Mouse (Mus musculus) CD4-positive helper T cell, adult 2 months (primary cell): ENCODE data around the gene Igsf8.

Experiments
- DNase-seq: peaks from one replicate; pipeline ENCODE4 v3.0.0-alpha.2; 2012; ENCODE audit warnings: low read depth, missing footprints, low spot score

The Igsf8 gene

GRCm38 (mm10) chr1:172273386-172273785, 11.9 kb downstream of the Igsf8 start:
- DNase-seq: no peak

- no peak for DNase-seq
Observed at GRCm38 (mm10) chr1:172274116-172274515, 12.7 kb downstream of the Igsf8 start.

- DNase-seq: no peak
Observed at GRCm38 (mm10) chr1:172274547-172274946, 13.1 kb downstream of the Igsf8 start.

- DNase-seq: peak; percentile 68
Observed at GRCm38 (mm10) chr1:172277172-172277571, 15.7 kb downstream of the Igsf8 start.

GRCm38 (mm10) chr1:172278328-172278727, 16.9 kb downstream of the Igsf8 start:
- no peak for DNase-seq

GRCm38 (mm10) chr1:172279768-172280509, 18.5 kb downstream of the Igsf8 start:
- DNase-seq: no peak

GRCm38 (mm10) chr1:172281522-172282254, 20.2 kb downstream of the Igsf8 start:
- no peak for DNase-seq

- no peak for DNase-seq
Observed at GRCm38 (mm10) chr1:172283073-172283472, 21.6 kb downstream of the Igsf8 start.

GRCm38 (mm10) chr1:172284221-172284620, 22.8 kb downstream of the Igsf8 start:
- DNase-seq: no peak

GRCm38 (mm10) chr1:172286740-172287139, 25.3 kb downstream of the Igsf8 start:
- DNase-seq: no peak

GRCm38 (mm10) chr1:172288900-172289616, 27.6 kb downstream of the Igsf8 start:
- DNase-seq: no peak

GRCm38 (mm10) chr1:172289617-172289946, 28.1 kb downstream of the Igsf8 start:
- DNase-seq: no peak

GRCm38 (mm10) chr1:172292880-172293279, 31.4 kb downstream of the Igsf8 start:
- DNase-seq: no peak

GRCm38 (mm10) chr1:172293449-172293848, 32.0 kb downstream of the Igsf8 start:
- DNase-seq: no peak

- no peak for DNase-seq
Observed at GRCm38 (mm10) chr1:172295751-172296197, 34.3 kb downstream of the Igsf8 start.

GRCm38 (mm10) chr1:172296816-172297510, 35.5 kb downstream of the Igsf8 start:
- no peak for DNase-seq

- no peak for DNase-seq
Observed at GRCm38 (mm10) chr1:172297611-172298537, 36.4 kb downstream of the Igsf8 start, which contains the start of gene Atp1a2. Atp1a2 (minus strand) TSS chr1:172298064.

- no peak for DNase-seq
Observed at GRCm38 (mm10) chr1:172299528-172299927, 38.1 kb downstream of the Igsf8 start.

- DNase-seq: no peak
Observed at GRCm38 (mm10) chr1:172300247-172300646, 38.8 kb downstream of the Igsf8 start.

GRCm38 (mm10) chr1:172301180-172301579, 39.7 kb downstream of the Igsf8 start:
- no peak for DNase-seq

GRCm38 (mm10) chr1:172302311-172302710, 40.9 kb downstream of the Igsf8 start:
- no peak for DNase-seq
